Mouse (Mus musculus): ENCODE data around the gene Hinfp.
"Not testable (repeated sequence)": the region's sequence is repeated elsewhere in the genome, so short reads cannot be mapped to it uniquely, and the experiment has no call there.

The Hinfp gene

DNA sequence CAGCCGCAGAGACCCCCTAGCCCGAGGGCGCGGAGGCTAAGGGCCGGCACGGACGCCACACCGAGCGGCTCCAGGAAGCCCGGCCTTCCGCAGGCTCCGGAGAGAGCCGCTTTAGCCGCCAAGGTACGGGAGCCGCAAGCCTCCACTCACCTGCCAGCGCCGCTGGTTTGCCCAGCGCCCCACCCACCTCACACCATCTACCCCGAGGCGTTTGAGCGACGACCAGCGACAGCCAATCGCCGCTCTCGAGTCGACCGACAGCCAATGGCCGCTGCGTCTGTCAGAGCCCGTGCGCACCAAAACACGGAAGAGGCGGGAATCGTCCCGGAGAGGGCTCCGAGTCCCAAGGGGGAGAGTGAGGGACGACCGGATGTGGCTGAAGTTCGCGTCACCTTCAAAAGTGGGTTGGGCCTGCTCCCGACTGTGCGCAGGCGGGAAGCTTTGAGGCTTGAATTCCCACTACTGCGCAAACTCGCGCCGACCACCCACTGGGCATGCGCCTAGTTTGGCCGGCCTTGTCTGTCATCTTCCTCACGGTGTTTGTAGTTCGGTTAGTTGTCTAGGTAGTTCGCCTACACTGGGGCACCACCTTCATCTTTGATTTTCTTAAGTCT lies at the start of gene Hinfp:
Hinfp (minus strand) TSS at position 206 of the 614 bp plus-strand sequence.
- peak; percentile 99 for DNase-seq (ENCODE audit: low read depth, low spot score)

GRCm38 (mm10) chr9:44353142-44353541 lies 47.7 kb upstream of the Hinfp start:
- DNase-seq (ENCODE audit: low read depth, low spot score) = no peak

DNA sequence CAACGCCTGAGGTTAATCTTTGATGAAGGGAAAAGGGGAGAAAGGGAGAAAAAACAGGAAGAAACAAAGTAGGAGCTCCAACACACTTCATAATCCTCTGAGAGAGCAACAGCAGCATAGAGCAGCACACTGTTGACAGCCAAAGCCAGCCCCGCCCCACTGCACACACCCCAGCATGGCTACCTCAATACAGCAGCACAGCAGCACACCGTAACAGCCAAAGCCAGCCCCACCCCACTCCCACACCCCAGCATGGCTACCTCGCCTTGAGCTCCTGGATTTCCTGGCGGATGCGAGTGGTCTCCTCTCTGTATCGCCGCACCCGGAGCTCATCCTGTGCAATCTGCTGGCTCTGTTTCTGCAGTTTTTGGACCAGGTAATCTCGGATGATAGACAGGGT lies 46.9 kb upstream of the Hinfp start:
- DNase-seq (ENCODE audit: low read depth, low spot score) = no peak

DNA sequence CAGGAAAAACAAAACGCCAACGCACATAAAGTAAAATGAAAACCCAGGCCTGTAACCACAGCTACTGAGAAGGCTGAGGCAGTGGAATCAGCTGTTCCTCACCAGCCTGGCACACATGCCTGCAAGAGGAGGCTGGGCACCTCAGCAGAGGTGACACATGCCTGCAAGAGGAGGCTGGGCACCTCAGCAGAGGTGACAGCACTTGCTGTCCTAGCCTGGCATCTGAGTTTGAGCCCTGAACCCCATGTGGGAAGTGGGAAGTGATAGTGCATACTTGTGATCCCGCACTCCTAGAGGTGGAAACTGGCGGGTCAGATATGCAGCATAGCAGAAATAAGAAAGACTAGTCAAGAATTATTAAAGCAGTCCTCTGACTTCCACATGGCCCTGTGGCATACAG lies 45.9 kb upstream of the Hinfp start:
- no peak for DNase-seq (ENCODE audit: low read depth, low spot score)

DNA sequence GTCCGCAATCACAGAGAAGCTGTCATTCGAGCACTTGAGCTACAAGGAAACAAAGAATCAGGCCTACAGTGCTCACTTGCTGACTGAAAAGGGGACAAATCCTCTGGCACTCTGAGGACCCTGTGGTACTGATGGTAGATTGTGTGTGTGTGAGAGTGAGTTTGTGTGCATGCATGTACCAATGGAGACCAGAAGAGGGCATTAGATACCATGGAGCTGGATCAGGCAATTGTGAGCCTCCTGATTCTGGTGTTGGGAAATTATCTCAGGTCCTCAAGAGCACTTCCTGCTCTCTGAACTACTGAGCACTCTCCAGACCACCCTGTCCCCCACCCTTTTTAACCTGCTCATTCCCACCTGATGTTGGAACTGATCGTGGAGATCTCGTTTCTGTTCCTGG lies 43.1 kb upstream of the Hinfp start:
- no peak for DNase-seq (ENCODE audit: low read depth, low spot score)

GRCm38 (mm10) chr9:44347621-44348020 lies 42.1 kb upstream of the Hinfp start:
- no peak for DNase-seq (ENCODE audit: low read depth, low spot score)

- no peak for DNase-seq (ENCODE audit: low read depth, low spot score)
Measured at GRCm38 (mm10) chr9:44347166-44347565, 41.7 kb upstream of the Hinfp start.

DNA sequence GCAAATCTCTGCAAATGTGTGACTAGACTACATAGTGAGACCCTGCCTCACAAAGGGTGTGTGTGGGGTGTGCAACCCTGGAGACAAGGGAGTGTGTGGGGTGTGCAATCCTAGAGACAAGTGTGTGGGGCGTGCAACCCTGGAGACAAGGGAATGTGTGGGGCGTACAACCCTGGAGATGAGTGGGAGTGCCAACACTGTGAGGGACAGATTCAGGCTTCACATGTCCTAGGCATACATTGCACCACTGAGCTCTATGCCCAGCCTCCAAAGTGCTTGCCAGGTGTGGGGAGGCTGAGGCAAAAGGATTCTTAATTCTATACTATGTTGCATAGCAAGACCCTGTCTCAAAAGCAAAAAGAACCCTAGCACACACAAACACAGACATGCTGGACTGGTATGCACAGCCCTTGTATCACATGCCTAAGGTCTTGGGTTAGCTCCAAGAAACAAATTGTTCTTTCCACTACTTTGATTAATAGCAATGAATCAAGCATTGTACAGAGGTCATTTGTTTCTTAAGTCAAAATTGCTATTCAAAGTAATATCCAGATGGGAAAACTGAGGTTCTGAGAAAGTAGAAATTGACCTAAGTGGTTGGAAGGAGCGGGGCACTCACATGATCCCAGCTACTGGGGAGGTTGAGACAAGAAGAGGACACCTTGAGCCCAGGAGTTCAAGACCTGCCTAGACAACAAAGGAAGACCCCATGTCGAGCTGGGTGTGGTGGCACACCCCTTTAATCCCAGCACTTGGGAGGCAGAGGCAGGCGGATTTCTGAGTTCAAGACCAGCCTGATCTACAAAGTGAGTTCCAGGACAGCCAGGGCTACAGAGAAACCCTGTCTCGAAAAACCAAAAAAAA lies 40.3 kb upstream of the Hinfp start:
- DNase-seq (ENCODE audit: low read depth, low spot score) = no peak

DNA sequence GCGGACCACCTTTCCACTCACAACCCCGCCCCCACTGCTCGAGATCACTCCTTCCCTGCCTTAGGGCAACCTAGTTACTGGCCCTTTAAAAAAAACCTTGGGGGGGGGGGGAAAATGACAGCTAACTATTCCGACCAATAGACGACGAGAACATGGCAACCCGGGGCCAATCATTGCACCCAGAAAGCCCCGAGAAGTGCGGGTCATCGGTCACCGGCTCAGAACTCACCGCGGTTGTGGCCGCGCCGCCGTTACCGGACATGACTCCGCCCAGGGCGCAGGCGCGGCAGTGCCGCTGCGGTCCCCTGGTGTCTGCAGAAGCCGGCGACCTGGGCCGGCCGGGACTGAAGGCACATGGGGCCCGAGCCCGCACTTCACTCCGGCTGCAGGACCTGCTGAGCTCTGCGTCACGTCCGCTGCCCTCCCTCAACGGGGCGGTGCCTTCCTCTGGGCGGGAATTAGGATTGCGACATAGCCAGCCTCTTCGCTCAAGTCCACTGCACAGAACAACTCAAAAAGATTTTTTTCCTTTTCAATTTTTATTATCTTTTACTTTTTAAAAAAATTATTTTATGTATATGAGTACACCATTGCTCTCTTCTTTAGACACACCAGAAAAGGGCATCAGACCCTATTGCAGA lies 38.4 kb upstream of the Hinfp start, which contains the start of gene Hmbs:
Hmbs (minus strand) TSS at position 448 of the 641 bp plus-strand sequence.
- peak; percentile 93 for DNase-seq (ENCODE audit: low read depth, low spot score)

- no peak for DNase-seq (ENCODE audit: low read depth, low spot score)
Measured at GRCm38 (mm10) chr9:44343290-44343689, 37.8 kb upstream of the Hinfp start.

DNA sequence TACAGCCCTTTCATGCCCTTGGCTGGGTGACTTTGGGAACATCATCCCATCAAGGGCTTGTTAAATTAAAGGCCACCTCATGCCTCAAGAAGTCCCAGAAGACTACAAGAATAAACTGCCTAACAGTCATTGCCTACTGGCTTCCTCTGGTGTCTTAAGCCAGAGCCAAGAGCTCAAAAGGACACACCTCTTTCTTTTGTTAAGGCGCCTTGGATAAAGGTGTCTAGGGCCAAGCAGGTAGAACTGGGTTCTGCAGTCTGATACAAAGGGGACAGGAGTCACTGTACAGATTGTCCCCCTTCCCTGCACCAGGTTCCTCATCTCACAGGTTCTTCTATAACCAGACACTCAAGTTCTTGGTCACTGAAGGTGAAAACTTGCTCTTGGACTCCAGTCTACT lies 37.1 kb upstream of the Hinfp start:
- DNase-seq (ENCODE audit: low read depth, low spot score) = no peak

- no peak for DNase-seq (ENCODE audit: low read depth, low spot score)
Measured at GRCm38 (mm10) chr9:44342173-44342572, 36.7 kb upstream of the Hinfp start.

DNA sequence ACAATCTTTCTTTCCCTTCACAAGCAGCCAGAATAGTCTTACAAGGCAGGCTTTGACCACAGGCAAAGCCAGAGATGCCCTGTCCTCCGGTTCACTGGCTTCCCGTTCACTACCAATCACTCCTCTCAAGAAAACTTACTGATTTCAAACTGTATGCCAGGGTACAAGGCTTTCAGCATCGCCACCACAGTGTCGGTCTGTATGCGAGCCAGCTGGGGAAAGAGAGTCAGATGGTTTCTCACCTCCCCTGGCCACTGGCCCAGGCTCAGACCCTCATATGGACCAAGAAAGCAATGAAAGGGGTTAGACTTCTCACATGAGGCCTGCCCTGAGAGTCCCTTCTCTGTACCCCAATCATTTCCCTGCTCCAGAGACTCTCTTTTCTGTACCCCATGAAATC lies 36.0 kb upstream of the Hinfp start:
- DNase-seq (ENCODE audit: low read depth, low spot score) = no peak

DNA sequence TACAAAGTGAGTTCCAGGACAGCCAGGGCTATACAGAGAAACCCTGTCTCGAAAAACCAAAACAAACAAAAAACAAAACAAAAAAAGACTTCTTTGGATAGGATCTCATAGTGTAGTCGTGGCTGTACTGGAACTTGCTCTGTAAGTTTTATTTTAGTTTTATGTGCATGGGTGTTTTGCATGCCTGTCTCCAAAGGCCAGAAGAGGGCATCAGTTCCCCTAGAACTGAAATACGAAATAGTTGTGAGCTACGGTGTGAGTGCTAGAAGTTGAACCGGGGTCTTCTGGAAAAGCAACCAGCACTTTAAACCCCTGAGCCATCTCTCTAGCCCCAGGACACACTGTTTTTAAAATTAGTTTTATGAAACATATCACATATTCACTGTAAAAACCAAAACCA lies 33.1 kb upstream of the Hinfp start:
- no peak for DNase-seq (ENCODE audit: low read depth, low spot score)

GRCm38 (mm10) chr9:44337436-44338169 lies 32.1 kb upstream of the Hinfp start:
- no peak for DNase-seq (ENCODE audit: low read depth, low spot score)

GRCm38 (mm10) chr9:44336964-44337363 lies 31.5 kb upstream of the Hinfp start:
- DNase-seq (ENCODE audit: low read depth, low spot score) = no peak

- not testable (repeated sequence) for DNase-seq (ENCODE audit: low read depth, low spot score)
Measured at GRCm38 (mm10) chr9:44336513-44336912, 31.0 kb upstream of the Hinfp start.

DNA sequence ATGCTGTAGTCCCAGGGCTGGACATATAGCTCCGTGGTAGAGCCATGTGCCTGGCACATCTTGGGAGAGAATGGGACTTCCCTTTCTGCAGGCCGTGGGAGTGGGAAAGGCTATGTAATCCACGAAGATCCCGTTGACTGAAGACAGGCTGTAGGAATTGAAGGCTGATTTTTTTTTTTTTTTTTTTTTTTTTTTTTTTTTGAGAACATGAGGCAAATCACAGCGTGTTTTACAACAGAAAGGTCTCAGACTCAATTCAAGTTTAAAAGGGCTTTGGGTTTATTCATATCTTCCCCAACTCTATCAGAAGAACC lies 30.6 kb upstream of the Hinfp start:
- DNase-seq (ENCODE audit: low read depth, low spot score) = no peak

DNA sequence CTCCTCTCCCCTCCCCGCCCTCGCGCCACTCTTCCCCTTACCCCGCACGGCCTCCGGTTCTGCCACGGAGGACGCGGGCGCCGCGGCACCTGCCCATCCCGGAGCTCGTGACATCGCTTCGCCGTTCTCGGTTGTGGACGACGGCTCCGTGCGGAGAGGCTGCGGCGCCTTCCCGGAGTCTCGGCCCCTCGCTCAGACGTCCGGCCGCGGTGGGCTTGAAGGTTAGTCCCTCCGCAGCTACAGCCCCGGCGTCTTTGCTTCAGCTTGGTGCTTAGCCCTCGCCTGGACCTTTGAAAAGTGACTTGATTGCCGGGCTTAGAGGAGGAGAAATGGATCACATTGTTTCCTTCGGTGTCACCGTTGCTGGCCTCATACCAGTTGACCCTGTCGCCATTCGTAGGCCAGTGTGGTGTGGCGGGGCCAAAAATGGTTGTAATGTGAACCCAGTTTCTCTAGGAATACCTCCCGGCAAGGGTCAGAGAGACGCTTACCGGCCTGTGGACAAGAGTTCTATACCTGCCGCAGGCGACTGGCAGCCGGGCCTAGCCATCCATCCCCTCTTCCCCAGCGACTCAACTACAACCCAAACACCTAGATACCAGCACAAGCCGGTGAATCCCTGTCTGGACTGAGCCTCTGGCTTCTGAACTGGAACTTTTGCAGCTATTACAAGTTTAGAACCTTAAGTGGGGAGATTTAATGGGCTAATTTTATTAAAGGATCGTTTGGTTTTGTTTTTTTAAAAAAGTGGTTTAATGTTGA lies 30.0 kb upstream of the Hinfp start:
- peak; percentile 28 for DNase-seq (ENCODE audit: low read depth, low spot score)

DNA sequence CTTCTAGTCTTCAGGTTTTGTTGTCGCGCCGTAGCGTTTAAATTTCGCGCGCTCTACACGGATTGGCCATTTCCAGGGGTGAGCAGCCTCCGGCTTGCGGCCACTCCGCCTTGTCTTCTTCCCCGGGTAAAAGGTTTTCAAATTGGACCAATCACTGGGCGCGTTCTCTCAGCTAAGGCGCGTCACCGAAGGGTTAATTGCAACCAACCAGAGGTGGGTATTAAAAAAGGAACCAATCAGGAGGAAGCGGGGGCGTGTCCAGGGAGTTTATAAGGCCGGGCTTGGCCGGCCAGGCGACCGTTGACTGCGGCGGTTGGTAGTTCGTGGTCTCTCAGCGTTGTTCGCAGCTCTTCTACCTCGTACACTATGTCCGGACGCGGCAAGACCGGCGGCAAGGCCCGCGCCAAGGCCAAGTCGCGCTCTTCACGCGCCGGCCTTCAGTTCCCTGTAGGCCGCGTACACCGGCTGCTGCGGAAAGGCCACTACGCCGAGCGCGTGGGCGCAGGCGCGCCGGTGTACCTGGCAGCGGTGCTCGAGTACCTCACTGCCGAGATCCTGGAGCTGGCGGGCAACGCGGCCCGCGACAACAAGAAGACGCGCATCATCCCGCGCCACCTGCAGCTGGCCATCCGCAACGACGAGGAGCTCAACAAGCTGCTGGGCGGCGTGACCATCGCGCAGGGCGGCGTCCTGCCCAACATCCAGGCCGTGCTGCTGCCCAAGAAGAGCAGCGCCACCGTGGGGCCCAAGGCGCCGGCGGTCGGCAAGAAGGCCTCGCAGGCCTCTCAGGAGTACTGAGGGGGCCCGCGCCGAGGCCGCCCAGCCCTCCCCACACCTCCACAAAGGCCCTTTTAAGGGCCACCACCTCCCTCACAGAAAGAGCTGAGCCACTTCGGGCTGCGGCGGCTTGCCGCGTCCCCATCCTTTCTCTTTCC lies 29.2 kb upstream of the Hinfp start, which contains the start of gene H2afx:
H2afx (plus strand) TSS at position 299 of the 935 bp plus-strand sequence.
- DNase-seq (ENCODE audit: low read depth, low spot score) = peak; percentile 98

All from CD4-positive, CD25-positive, alpha-beta regulatory T cell, adult 2 months (primary cell).